Mouse (Mus musculus) mammary gland, adult 2 months (tissue): ENCODE measurements around the gene Zdhhc21. TPM values are rescaled to one million over a fixed set of nuclear protein-coding genes. Genes with fewer than 3 reads are reported as not detected.

Experiments used
- polyA plus RNA-seq: library from polyadenylated mRNA; depleted of rRNA; stranded (reverse); fragments of >200 nt; gene quantifications from 2 replicates; pipeline ENCODE4 v1.2.3, GENCODE M21; 2012; ENCODE audit warnings: low replicate concordance; rRNA removed

Gene Zdhhc21
- 1.7 and 5.4 TPM in 2 replicates for polyA plus RNA-seq

DNA sequence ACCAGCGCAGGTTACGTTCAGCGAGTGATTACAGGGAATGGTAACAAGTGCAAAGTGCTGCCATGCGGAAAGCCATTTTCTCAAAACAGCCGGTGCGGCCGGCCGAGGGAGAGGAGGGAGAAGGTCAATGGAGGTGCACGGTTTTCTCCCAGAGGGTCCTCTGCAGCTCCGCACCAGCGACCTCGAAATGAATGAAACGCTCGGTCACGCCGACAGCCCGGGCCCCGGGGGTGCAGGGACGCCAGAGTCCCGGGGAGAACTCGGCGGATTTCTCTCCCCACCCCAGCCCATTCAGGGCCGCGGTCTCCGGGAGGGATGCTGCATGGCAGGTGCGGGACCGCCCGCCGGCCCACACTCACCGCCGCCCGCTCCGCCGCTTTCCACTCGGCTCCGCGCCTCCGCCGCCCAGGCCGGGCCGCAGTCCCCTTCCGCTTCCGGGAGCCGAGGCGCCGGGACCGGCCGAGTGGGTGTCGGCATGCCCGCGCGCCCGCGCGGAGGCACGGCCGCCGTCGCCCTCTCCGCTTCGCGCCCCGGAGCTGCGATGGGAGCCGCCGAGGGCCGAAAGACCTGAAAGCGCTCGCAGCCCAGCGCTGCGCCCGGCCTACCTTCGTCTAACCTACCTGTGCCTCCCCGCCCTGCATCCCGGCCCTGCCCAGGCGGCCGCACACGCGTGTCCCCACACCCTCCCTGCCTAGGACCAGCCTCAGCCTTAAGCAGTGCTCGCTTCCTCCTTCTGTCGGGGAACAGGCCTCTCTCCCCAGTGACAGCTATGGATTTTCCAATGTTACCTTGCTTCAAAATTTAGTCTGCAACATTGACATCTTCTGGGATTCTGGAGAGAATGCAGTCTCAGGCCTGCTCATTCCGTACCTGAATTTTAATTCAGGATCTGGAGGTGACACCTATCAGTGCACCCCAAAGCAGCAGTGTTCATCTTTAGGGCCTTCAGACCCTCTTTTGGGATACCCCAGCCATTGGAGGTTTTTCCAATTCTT is at the start of gene Zdhhc21:
Gene Zdhhc21, minus strand, starts transcription at position 828 of the 995 bp plus-strand sequence.

DNA sequence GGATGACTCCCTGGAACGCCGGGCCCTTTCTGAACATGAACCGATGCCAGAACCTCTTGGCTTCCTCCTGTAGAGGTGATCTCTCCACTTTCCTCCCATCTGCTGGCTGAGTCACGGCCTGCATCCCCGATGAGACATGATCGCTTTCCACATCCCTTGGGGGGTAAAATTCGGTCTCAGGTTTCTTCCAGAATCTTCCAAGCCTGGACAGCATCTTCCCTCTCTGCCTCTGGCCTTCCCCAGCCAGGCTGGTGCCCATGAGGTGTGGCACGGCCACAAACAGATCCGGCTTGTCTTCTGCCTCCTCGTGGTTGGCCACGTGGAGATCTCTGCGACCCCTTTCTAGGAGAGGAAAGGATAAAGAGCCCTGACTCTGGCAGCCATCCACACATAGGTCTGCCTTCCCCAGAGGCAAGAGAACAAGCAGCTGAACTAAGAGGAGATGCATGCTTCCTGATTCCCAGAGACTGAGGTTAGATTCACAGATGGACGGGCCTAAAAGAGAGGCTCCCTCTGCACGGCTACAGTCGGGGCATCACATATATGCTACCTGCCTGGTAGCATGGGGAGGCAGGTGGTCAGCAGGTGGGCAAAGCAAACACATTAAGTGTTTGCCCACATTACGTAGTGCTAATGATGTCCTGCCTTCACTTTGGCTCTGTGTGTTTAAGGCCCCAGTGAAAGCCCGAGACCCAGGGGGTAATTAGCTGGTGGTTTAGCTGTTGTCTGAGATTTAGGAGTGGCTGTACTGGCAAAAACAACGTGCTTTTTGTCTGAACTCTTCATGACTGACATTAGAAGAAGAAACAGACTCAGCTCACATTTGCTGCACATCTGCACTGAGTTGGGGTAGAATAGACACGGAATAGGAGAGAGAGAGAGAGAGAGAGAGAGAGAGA is 25.1 kb upstream of the Zdhhc21 start, which contains the start of gene Cer1:
Gene Cer1, minus strand, starts transcription at position 513 of the 899 bp plus-strand sequence.

Other genes with a start within 250 kb of the Zdhhc21 start
- gene Nfib, start 154.2 kb downstream of the Zdhhc21 start, polyA plus RNA-seq: 21.8 and 34.9 TPM in 2 replicates
- gene Cer1, start 25.2 kb upstream of the Zdhhc21 start, polyA plus RNA-seq: not detected in 2 replicates
- gene Frem1, start 192.4 kb upstream of the Zdhhc21 start, polyA plus RNA-seq: 6.8 and 12.0 TPM in 2 replicates